Mouse (Mus musculus) kidney, postnatal 25 days (tissue): Measurements from ENCODE around the gene Aldh1l2.

Experiments used
- DNase-seq, 2 experiments: peaks; one replicate each; pipeline ENCODE4 v3.0.0; 2021; ENCODE audit warnings: mixed read lengths in 2 of 2

Aldh1l2 gene

GRCm38 (mm10) chr10:83448582-83448981, 85.4 kb downstream of the Aldh1l2 start:
- DNase-seq = no peak
